Mouse (Mus musculus): ENCODE data around the gene 4930404H24Rik. TPM values are rescaled to one million over a fixed set of nuclear protein-coding genes. Genes with fewer than 3 reads are reported as not detected.

4930404H24Rik gene
- polyA plus RNA-seq, 1 experiment from 2014 or later: not detected

- ChIA-PET POLR2A (no interaction called here), CTCF (interaction anchor here (1.1 to 1.3 kb wide), 2 partner anchors 40 to 66 kb away, joined by 3 read pairs; no protein-coding TSS in a partner anchor)
- DNase-seq (ENCODE audit: low read depth, low spot score) (no peak), ATAC-seq (no peak)
- in situ Hi-C loops (cut with MboI; ENCODE audit: low pct_unique_long_range_greater_than_20kb): no loop called here
- no peaks in the 10 kb centered on the region for H3K27me3 ChIP-seq
- TF ChIP-seq CTCF (IDR thresholded peaks at IDR 0.05): no peak
Observed at GRCm38 (mm10) chr2:153520057-153520456, 27.5 kb downstream of the 4930404H24Rik start.

- no peak for TF ChIP-seq CTCF (IDR thresholded peaks at IDR 0.05)
- H3K27me3 ChIP-seq: no peaks in the 10 kb centered on the region
- DNase-seq (ENCODE audit: low read depth, low spot score): no peak
- ATAC-seq: no peak
- in situ Hi-C loops (cut with MboI; ENCODE audit: low pct_unique_long_range_greater_than_20kb): no loop called here
- ChIA-PET POLR2A (interaction anchor here (1.0 kb wide), 1 partner anchor 44 kb away, joined by 3 read pairs; no protein-coding TSS in a partner anchor), CTCF (no interaction called here)
Observed at GRCm38 (mm10) chr2:153522270-153522669, 29.7 kb downstream of the 4930404H24Rik start.

GRCm38 (mm10) chr2:153523143-153523542 is 30.6 kb downstream of the 4930404H24Rik start:
- H3K27me3 ChIP-seq: no peaks in the 10 kb centered on the region
- CTCF ChIA-PET: no interaction called here
- ATAC-seq: no peak
- no peak for TF ChIP-seq CTCF (IDR thresholded peaks at IDR 0.05)
- POLR2A ChIA-PET: no interaction called here
- in situ Hi-C loops (cut with MboI; ENCODE audit: low pct_unique_long_range_greater_than_20kb): no loop called here
- no peak for DNase-seq (ENCODE audit: low read depth, low spot score)

GRCm38 (mm10) chr2:153523656-153524055 is 31.1 kb downstream of the 4930404H24Rik start:
- H3K27me3 ChIP-seq: no peaks in the 10 kb centered on the region
- DNase-seq (ENCODE audit: low read depth, low spot score) (no peak), ATAC-seq (no peak)
- in situ Hi-C loops (cut with MboI; ENCODE audit: low pct_unique_long_range_greater_than_20kb): no loop called here
- TF ChIP-seq CTCF (IDR thresholded peaks at IDR 0.05): no peak
- CTCF ChIA-PET: no interaction called here
- POLR2A ChIA-PET: no interaction called here

GRCm38 (mm10) chr2:153524727-153525126 is 32.1 kb downstream of the 4930404H24Rik start:
- CTCF ChIA-PET: no interaction called here
- in situ Hi-C loops (cut with MboI; ENCODE audit: low pct_unique_long_range_greater_than_20kb): no loop called here
- ATAC-seq: no peak
- no peak for DNase-seq (ENCODE audit: low read depth, low spot score)
- no peak for TF ChIP-seq CTCF (IDR thresholded peaks at IDR 0.05)
- H3K27me3 ChIP-seq: no peaks in the 10 kb centered on the region
- POLR2A ChIA-PET: interaction anchor here (0.6 kb wide), 1 partner anchor 82 kb away, joined by 4 read pairs; no protein-coding TSS in a partner anchor

GRCm38 (mm10) chr2:153525906-153526311 is 33.3 kb downstream of the 4930404H24Rik start:
- in situ Hi-C loops (cut with MboI; ENCODE audit: low pct_unique_long_range_greater_than_20kb): no loop called here
- no peak for ATAC-seq
- CTCF ChIA-PET: interaction anchor here (0.9 kb wide), 1 partner anchor 43 kb away, joined by 3 read pairs; no protein-coding TSS in a partner anchor
- no peak for DNase-seq (ENCODE audit: low read depth, low spot score)
- H3K27me3 ChIP-seq: peaks cover 7% of the 10 kb centered on the region
- no peak for TF ChIP-seq CTCF (IDR thresholded peaks at IDR 0.05)
- POLR2A ChIA-PET: no interaction called here

- CTCF ChIA-PET: no interaction called here
Observed at GRCm38 (mm10) chr2:153526850-153527530, 34.4 kb downstream of the 4930404H24Rik start.

GRCm38 (mm10) chr2:153527580-153528531 is 35.3 kb downstream of the 4930404H24Rik start:
- no peak for ATAC-seq
- DNase-seq (ENCODE audit: low read depth, low spot score): no peak
- peaks cover 14% of the 10 kb centered on the region for H3K27me3 ChIP-seq
- no peak for TF ChIP-seq CTCF (IDR thresholded peaks at IDR 0.05)
- CTCF ChIA-PET: no interaction called here
- in situ Hi-C loops (cut with MboI; ENCODE audit: low pct_unique_long_range_greater_than_20kb): no loop called here
- POLR2A ChIA-PET: interaction anchor here (0.6 to 0.7 kb wide), 2 partner anchors 44 to 482 kb away, joined by 4 to 5 read pairs; no protein-coding TSS in a partner anchor

More at GRCm38 (mm10) chr2:153526850-153527530, 34.4 kb downstream of the 4930404H24Rik start:
- in situ Hi-C loops (cut with MboI; ENCODE audit: low pct_unique_long_range_greater_than_20kb): no loop called here
- H3K27me3 ChIP-seq: peaks cover 14% of the 10 kb centered on the region
- DNase-seq (ENCODE audit: low read depth, low spot score) (no peak), ATAC-seq (no peak)
- POLR2A ChIA-PET: interaction anchor here (0.6 kb wide), 1 partner anchor 482 kb away, joined by 5 read pairs; no protein-coding TSS in a partner anchor
- no peak for TF ChIP-seq CTCF (IDR thresholded peaks at IDR 0.05)

- in situ Hi-C loops (cut with MboI; ENCODE audit: low pct_unique_long_range_greater_than_20kb): no loop called here
- ATAC-seq: peak; percentile 37
- no peak for TF ChIP-seq CTCF (IDR thresholded peaks at IDR 0.05)
- ChIA-PET CTCF (no interaction called here), POLR2A (interaction anchor here (0.7 to 0.8 kb wide), 2 partner anchors 40 to 43 kb away, joined by 3 to 4 read pairs; no protein-coding TSS in a partner anchor)
- H3K27me3 ChIP-seq: peaks cover 14% of the 10 kb centered on the region
- no peak for DNase-seq (ENCODE audit: low read depth, low spot score)
Observed at GRCm38 (mm10) chr2:153528571-153529364, 36.2 kb downstream of the 4930404H24Rik start.

- ATAC-seq (peak; percentile 36), DNase-seq (ENCODE audit: low read depth, low spot score) (no peak)
- in situ Hi-C loops (cut with MboI; ENCODE audit: low pct_unique_long_range_greater_than_20kb): no loop called here
- POLR2A ChIA-PET: interaction anchor here (0.8 kb wide), 1 partner anchor 41 kb away, joined by 3 read pairs; no protein-coding TSS in a partner anchor
- H3K27me3 ChIP-seq: peaks cover 14% of the 10 kb centered on the region
- TF ChIP-seq CTCF (IDR thresholded peaks at IDR 0.05): no peak
- CTCF ChIA-PET: no interaction called here
Observed at GRCm38 (mm10) chr2:153529365-153529781, 36.8 kb downstream of the 4930404H24Rik start.
